Mouse (Mus musculus) embryonic facial prominence, embryonic 15.5 days (tissue): ENCODE measurements around the gene Cldn5. TPM values are rescaled to one million over a fixed set of nuclear protein-coding genes. Genes with fewer than 3 reads are reported as not detected.

Experiments used
- ATAC-seq: fragments of 200-750 bp; cut with Nextera tagmentation; 2 replicates; pipeline ENCODE4 v1.8.0; 2017; ENCODE audit warnings: low read depth, moderate TSS enrichment; ENCODE audit not compliant: insufficient number of reproducible peaks, low FRiP score, low TSS enrichment
- H3K27ac ChIP-seq: fragments of 300-500 bp; sonication (generic); replicated peaks from 2 replicates; pipeline ENCODE4 v1.5.1; 2015; ENCODE audit warnings: mild to moderate bottlenecking, inconsistent platforms
- H3K27me3 ChIP-seq: fragments of 300-500 bp; sonication (generic); 2 replicates; pipeline ENCODE4 v1.6.1; 2015; ENCODE audit warnings: inconsistent platforms
- H3K36me3 ChIP-seq: fragments of 300-500 bp; sonication (generic); 2 replicates; pipeline ENCODE4 v1.6.1; 2015; ENCODE audit warnings: mild to moderate bottlenecking, inconsistent platforms
- H3K4me1 ChIP-seq: fragments of 300-500 bp; sonication (generic); 2 replicates; pipeline ENCODE4 v1.6.1; 2015; ENCODE audit warnings: inconsistent platforms
- H3K4me2 ChIP-seq: fragments of 300-500 bp; sonication (generic); replicated peaks from 2 replicates; pipeline ENCODE4 v1.6.1; 2015; ENCODE audit warnings: mild to moderate bottlenecking, inconsistent platforms
- H3K4me3 ChIP-seq: fragments of 300-500 bp; sonication (generic); replicated peaks from 2 replicates; pipeline ENCODE4 v1.5.1; 2015; ENCODE audit warnings: mild to moderate bottlenecking, inconsistent platforms
- H3K9ac ChIP-seq: fragments of 300-500 bp; sonication (generic); 2 replicates; pipeline ENCODE4 v1.6.1; 2015; ENCODE audit warnings: inconsistent platforms
- H3K9me3 ChIP-seq: fragments of 300-500 bp; sonication (generic); replicated peaks from 2 replicates; pipeline ENCODE4 v1.6.1; 2016; ENCODE audit warnings: inconsistent platforms
- WGBS: fragments of 180-500 bp; shearing (Covaris S2); methylation state at CpG from one replicate; pipeline ENCODE4 v1.1.7; 2015; 5-methylcytosine and 5-hydroxymethylcytosine counted together
- polyA plus RNA-seq: library from polyadenylated mRNA; unstranded; fragments of >200 nt; fragmentation: Nextera tagmentation; extraction: Ambion mirVana; gene quantifications from 2 replicates; pipeline ENCODE4 v1.2.1, GENCODE M21; 2015

Cldn5 gene
- polyA plus RNA-seq, 1 experiment from 2014 or later: 35.1 TPM

- Histone ChIP-seq H3K36me3 (peaks cover 91% of the 10 kb centered on the region), H3K9ac (no peak overlapping the region), H3K4me2 (no peak overlapping the region), H3K27ac (no peak overlapping the region), H3K4me1 (no peaks in the 10 kb centered on the region), H3K9me3 (no peaks in the 10 kb centered on the region), H3K4me3 (no peak overlapping the region), H3K27me3 (no peaks in the 10 kb centered on the region)
- ATAC-seq: no peak
- WGBS: 85% methylated on average over 1 of the region's 1 CpGs
These were observed 45.7 kb downstream of the Cldn5 start for GRCm38 (mm10) chr16:18822356-18822755.

GRCm38 (mm10) chr16:18822925-18823324 is 46.3 kb downstream of the Cldn5 start:
- H3K4me2 ChIP-seq: no peak overlapping the region
- H3K4me3 ChIP-seq: no peak overlapping the region
- no peaks in the 10 kb centered on the region for H3K9me3 ChIP-seq
- no peak overlapping the region for H3K9ac ChIP-seq
- 76% methylated on average over 4 of the region's 4 CpGs for WGBS
- H3K36me3 ChIP-seq: peaks cover 91% of the 10 kb centered on the region
- no peak overlapping the region for H3K27ac ChIP-seq
- no peaks in the 10 kb centered on the region for H3K27me3 ChIP-seq
- no peak for ATAC-seq
- H3K4me1 ChIP-seq: no peaks in the 10 kb centered on the region

Other genes starting within 250 kb of the Cldn5 start
- 24.0 and 24.3 TPM in 2 replicates for gene Tbx1, start 186.2 kb upstream of the Cldn5 start, polyA plus RNA-seq
- gene Gp1bb, start 154.4 kb upstream of the Cldn5 start, polyA plus RNA-seq: 2.6 and 2.8 TPM in 2 replicates
- 7.2 and 7.8 TPM in 2 replicates for gene Gm49601, start 150.4 kb upstream of the Cldn5 start, polyA plus RNA-seq
- 51.1 and 64.8 TPM in 2 replicates for gene Sept5, start 146.9 kb upstream of the Cldn5 start, polyA plus RNA-seq
- gene Ufd1, start 34.9 kb downstream of the Cldn5 start, polyA plus RNA-seq: 86.8 and 90.9 TPM in 2 replicates
- 34.5 and 36.9 TPM in 2 replicates for gene Cdc45, start 35.1 kb downstream of the Cldn5 start, polyA plus RNA-seq
- 46.5 and 50.6 TPM in 2 replicates for gene 2510002D24Rik, start 59.7 kb downstream of the Cldn5 start, polyA plus RNA-seq
- not detected in 2 replicates for gene Gm28539, start 59.7 kb downstream of the Cldn5 start, polyA plus RNA-seq
- 84.3 and 88.7 TPM in 2 replicates for gene Mrpl40, start 100.0 kb downstream of the Cldn5 start, polyA plus RNA-seq
- 12.4 and 12.6 TPM in 2 replicates for gene Hira, start 100.2 kb downstream of the Cldn5 start, polyA plus RNA-seq